Mouse (Mus musculus): ENCODE measurements at regions not wholly inside any gene's neighbourhood (a gene's known extent, or its start where the extent isn't known, plus 50 kb on each side); places are given as distances from the start of the nearest gene placed in this dataset.
A peak's percentile ranks its signal among the peaks of the same experiment; 100 is the strongest.

DNA sequence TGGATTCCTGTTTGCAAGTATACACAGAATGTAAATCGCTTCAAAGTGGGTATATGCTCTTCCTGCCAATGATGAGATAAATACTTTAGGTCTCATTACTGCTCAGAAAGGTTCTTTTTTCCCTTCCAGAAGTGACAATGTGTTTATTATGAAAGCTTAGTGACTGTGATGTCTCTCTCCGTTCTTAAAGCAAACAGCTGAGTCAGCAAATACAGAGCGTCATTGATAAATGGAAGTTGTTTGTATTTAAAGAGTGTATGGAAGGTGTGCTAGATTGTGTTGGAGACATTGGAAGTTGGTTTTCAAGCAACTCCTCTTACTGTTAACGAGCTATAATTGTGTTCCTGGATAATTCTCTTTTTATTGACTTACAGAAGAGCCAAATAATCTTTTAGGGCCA, 408.0 kb downstream of the Prr30 start:
- DNase-seq (ENCODE audit: low spot score in 2 of 2), result no peak

DNA sequence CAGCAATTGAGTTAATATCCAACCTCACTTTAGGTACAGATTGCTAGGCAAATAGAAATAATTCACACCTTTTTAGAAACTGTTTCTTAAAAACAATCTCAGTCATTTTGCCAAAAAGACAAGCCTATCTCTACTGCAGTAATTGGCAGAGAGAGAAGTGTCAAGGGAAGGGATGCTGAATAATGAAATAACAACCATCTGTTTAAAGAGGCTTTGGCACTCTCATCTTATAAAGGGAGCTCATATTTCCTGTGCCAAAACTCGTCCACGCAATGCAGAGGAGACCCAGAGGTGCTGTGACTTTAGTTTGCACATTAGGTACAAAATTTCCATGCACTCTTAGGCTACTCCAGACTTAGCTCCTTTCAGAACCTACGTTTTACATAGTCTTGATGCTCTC, 418.2 kb downstream of the Prr30 start:
- no peak for DNase-seq (ENCODE audit: low spot score in 2 of 2)

DNA sequence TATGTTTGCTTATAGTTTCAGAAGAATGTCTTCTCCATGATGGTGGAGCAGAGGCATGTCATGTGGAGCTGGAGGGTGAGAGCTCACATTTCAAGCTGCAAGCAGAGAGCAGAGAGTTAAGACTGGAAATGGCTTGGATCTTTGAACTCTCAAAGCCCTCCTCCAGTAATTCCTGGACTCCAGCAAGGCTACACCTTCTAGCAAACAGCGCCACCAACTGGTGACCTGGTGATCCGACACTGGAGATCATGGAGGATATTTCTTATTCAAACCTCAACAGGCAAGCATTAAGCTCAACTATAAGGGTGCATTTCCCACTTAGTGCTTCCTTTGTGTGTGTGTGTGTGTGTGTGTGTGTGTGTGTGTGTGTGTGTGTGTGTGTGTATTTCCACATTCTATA, 446.2 kb downstream of the Prr30 start:
- no peak for DNase-seq (ENCODE audit: low spot score in 2 of 2)

DNA sequence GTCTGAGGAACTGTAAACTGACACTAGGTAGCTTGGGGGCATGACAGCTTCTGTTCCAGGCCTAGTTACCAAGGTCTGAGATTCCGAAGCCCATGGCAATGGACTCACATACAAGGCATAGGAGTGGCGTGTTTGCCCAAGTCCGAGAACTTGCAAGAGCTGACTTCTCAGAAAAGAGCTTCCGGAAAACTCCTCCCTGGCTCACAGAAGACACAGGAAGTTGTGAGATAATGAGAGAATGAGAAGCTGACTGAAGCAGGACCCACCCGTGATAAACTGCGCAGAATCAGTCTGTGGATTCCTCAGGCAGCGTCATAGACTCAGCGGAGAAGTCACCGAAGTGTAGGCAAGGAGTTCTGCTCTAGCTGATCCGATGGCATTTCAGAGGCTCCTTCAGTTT, 447.4 kb downstream of the Prr30 start:
- DNase-seq (ENCODE audit: low spot score in 2 of 2), result no peak

DNA sequence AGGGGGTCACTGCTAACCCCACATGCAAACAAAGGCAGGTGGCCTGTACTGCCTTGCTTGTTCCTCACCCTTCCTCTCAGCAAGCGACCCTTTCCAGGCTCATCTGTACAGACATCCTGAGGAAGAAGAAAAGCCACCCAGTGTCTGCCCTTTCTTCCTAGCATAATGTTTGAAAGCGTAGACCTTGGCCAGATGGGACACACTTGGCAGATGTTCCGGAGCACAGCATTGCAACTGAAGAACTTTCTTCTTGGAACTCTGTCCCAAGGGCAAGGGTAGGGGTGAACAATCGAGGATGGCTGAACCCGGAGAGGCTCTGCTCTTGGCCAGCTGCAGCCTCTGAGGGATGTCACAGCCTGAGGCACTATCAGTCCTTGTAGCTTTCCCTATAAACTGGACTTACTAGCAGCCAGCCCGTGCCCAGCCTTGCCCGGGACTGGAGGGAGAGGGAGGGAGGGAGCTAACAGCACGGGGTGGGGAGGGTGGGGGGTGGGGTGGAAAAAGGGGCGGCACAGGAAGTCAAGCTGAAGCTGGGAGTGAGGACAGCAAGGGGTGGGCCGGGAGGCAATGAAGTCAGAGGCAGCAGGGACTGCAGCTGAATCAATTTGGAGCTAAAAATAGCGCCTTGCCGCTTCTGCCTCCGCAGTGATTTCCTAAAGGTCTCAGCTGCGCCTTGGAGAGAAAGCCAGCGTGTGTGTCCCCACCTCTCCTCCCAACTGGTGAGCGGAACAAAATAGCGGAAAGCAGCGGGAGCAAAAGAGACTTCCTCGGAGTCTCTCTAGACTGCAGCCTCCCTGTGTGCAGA, 450.2 kb downstream of the Prr30 start:
- DNase-seq (ENCODE audit: low spot score in 2 of 2), result peak; percentile 64 to 70

DNA sequence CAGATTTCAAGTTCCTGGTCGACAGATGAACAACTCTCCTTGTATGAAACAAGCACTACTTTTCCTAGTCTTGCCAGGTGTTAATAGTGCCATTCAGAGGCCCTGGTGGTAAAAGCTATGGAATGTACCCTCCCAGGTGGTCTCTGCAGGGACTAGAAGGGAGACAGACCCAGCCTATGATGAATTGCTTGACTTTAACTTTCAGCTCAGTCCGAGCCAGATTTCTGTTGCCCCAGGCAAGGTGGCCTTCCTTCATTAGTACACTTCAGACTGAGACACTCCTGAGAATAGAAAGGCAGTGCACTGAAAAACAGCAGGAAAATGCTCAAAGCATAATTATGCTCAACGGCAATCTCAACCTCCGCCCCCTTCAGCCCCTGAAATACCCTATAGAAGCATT, 450.8 kb upstream of the Klf12 start:
- DNase-seq (ENCODE audit: low spot score in 2 of 2), result no peak

DNA sequence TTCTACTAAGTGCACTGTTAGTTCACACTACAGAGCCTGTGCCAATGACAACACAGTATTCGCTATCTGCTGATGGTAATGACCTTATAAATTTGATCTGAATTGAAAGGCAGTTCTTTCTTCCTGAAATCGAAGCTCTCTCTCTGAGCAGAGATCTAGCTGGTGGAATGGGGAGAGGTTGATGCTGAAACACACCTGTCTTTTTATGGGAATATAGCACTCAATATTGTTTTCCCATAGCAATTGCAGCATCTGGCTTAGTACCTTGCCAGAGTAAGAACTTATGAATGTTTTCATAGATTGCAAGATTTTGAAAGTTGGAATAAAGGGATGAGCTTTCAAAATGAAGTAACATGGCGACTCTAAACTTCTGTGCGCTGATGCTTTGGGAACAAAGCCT, 444.0 kb upstream of the Klf12 start:
- DNase-seq (ENCODE audit: low spot score in 2 of 2), result no peak

DNA sequence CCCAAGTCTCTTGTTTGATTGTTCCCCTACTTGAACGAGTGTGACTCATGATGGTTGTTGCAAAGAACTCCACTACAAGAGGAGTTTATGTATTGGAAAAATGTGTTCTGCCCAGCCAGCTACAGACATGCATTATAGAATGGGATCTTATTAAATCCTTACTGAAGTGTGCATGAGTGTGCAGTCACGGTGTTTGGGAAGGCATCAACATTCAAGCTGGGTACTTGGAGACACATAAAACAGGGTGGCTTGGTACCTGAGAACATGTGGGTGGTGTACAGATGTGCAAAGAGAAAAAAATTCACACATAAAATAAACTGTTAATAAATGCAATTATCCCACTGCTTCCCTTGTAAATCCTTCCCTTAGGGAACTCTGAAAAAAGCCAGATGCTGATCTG, 443.2 kb upstream of the Klf12 start:
- no peak for DNase-seq (ENCODE audit: low spot score in 2 of 2)

DNA sequence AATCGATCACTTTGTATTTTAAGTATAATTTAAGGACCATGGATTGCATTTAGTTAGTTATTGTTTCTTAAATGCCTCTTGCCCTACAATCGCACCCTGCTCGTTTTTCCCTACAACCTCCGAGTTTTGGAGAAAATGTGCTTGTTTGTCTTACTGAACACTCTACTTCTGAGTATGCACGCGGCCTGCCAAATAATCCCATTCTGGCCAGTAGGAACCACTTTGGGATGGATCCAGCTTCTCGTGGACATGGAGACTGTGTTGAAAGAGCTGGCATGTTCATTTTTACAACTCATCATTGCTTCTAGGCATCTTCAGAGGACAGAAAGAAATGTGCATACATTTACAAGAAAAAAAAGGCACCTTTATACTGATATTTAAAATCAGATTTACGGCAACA, 440.5 kb upstream of the Klf12 start:
- DNase-seq (ENCODE audit: low spot score in 2 of 2), result no peak

DNA sequence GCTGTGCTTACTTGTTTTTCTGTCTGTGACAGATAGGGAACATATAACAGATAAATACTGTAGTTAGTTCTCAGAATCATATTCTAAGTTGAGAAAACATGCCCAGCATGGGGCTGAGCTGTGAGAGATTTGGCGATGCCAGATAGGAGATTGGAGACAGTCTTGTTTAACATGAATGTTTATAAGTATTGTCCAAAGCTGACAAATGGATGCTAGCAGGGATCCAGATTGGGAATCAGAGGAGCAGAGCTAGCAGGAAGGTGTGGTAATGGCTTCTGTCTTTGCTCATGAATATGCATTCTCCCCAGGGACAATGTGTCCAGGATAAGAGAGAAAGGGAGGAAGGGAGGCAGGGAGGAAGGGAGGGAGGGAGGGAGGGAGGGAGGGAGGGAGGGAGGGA, 436.2 kb upstream of the Klf12 start:
- DNase-seq (ENCODE audit: low spot score in 2 of 2), result no peak

DNA sequence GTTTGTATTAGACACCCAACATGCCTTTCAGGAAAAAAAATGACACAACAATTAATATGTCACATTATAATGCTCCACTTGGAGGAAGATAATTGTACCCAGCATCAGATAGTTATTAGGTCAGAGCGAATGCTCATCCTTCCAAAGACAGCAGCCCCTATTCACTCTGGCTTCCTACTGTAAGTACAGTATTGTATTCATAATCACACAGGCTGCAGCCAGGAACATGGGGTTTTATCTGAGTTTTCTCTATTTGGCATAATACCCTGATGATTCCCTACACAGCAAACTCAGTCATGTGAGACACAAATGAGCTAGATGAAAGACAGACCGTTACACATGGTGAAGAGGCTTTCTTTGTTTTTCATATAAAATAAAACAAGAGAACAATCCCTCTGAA, 430.5 kb upstream of the Klf12 start:
- DNase-seq (ENCODE audit: low spot score in 2 of 2), result no peak

DNA sequence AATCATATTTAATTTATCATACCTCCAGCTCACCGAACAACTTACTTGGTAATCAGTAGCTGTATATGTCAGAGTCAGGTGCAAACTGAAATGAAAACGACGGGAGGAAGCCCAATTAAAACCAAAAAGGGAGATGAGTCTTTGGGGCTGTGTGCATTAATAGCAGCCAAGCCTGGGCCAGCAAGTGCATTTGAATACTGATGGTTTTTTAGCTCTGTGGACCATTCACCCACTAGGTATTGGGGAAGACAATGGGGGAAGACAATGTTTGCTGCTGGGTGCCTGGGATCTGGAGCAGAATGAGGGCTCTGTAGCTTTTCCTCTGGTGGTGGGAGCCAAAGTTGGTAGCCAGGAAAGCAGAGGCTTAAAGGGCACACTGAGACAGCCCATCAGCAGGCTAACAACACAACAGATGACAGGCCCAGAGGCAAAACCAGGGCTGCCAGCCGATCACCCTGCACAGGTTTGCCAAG, 429.6 kb upstream of the Klf12 start:
- DNase-seq (ENCODE audit: low spot score in 2 of 2), result no peak

DNA sequence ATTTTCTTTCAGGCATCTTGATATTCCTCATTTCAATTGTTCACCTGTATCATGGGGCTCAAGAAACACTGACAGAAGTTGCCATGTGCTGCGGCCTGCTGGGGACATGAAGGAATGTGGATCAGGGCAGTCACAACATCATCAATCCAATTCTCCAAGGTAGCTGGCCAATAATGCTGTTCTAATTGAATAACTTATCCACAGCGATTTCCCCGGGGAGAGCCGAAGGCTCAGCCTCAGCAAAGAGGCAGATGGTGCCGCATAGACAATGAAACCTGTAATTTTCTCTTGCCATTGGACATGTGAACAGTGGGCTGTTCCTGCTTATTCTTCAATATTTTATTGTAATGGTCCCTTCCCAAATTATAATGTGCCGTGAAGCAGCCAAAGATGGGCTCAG, 429.1 kb upstream of the Klf12 start:
- DNase-seq (ENCODE audit: low spot score in 2 of 2), result no peak

DNA sequence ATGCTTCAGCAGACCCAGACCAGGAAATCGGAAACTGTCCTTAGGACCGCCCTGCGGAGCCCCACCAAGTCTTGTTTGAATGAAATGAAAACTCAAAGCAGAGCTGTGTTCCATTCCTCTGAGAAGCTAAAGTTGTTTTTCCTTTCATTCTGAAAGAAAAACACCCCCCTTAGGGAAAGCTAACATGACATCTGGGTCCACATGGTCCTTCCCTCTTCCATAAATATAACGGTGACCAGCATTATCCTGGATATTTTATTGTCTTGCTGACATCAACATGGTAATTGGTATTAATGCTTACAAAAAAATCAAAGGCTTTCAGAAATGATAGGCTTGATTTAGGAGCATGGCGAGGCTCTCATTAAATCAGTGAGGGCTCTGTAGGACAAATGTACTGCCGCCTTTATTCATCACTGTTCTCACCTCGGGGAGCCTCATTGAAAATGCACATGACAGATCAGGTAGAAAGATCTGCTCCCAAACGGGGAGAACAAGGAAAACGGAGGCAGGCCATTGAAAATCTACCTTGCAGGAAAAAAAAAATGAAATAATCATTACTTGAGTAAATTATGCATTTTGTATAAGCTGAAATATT, 381.0 kb upstream of the Klf12 start:
- no peak for DNase-seq (ENCODE audit: low spot score in 2 of 2)

DNA sequence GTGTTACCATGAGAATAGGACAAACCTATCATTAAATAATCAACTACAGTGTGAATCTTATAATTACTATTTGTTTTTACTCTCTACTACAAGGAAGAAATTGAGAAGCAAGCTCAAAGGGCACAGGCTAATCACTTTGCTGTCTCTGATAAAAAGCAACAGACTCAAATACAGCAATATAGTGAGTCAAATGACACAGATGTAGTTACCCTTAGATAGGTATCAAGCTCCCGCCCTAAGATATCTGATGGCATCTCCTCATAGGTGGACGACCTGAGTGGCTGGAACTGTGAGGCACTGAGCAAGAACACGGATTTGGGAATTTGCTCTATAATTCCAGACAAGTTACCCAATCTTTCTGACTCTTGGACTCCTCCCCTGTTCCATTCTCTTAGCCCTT, 379.7 kb upstream of the Klf12 start:
- DNase-seq (ENCODE audit: low spot score in 2 of 2), result no peak

DNA sequence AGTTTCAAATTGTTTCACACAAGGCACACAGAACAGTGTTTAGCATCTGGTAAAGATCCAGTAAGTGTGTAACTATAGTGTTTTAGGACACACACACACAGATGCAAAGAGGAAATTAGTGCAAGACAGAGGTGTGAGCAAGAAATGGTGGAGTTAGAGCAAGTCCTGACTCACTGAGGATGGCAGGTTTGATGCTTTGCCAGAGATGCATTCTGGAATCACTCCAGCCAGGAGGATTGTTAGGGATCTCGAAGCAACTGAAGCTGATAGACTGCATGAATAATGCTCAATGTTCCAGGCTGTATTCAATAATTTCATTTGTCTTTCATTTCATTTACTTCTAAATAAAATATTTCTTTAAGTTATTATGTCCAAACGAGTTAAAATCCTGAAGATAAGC, 357.6 kb upstream of the Klf12 start:
- no peak for DNase-seq (ENCODE audit: low spot score in 2 of 2)

DNA sequence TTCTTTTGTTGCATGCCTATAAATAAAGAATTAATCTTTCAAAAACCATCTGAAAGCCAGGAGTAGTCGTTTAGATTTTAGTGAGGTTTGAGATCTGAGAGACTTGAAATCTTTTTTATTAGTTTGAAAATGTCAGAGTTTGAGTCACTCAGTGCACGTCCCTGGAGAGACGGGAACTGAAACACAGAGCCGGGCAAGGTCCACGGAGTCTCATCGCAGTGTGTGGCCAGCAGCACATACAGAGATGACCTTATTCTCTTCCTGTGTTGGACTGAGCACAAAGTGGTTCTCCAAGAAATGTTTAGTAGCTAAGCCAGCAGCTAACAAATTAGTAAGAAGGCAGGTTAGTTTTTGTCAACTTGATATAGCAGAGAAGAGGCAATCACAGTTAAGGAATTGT, 350.0 kb upstream of the Klf12 start:
- no peak for DNase-seq (ENCODE audit: low spot score in 2 of 2)

DNA sequence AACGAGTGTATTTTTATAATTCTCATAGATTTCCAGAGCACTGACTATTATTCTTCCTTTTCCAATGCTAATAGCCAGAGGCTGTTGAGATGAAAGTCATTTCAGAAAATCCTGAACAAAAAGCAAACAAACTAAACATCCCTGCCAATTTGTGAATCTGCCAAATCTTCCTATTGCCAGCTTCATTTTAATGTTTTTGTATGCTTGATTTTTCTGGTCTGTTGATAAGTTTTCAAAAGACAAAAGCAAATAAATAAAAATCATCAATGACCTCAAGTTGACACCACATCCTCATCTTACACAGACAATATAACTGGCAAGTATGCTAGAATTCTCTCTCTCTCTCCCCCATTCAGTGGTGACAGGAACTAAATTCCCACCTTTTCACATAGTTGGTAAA, 347.2 kb upstream of the Klf12 start:
- no peak for DNase-seq (ENCODE audit: low spot score in 2 of 2)

DNA sequence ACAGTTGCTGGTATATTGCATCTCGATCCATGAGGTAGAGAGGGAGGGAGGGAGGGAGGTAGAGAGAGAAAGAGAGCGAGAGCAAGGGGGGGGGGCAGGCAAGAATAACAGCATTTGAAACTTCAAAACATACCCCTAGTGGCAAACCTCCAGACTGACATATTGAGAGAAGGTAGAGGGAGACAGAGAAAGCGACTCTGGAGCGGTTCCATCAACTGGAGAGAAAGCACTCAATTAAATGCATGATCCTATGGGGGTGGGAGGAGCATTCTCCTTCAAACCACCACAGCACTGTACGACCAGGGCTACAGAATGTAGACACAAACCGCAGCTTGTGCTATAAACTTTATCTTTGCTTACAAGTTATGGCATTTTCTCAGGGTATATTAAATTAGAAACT, 345.7 kb upstream of the Klf12 start:
- DNase-seq (ENCODE audit: low spot score in 2 of 2), result no peak

DNA sequence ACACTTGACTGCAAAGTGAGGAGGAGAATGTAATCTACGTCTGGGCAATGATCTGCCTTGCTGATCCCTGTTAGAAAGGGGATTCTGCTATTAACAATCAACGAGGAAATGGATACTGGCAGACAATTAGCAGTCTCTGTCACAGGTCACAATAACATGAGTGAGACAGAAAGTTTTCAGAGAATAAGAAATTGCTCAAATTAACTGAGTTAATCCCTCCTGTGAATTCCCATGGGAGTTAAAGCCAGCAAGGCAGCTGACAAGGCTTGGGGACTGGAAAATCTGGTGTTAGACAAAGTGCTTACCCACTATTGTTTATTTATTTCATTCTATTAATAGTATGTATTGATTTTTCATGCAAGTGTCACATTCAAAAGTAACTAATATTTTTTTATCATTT, 343.0 kb upstream of the Klf12 start:
- DNase-seq (ENCODE audit: low spot score in 2 of 2), result no peak

DNA sequence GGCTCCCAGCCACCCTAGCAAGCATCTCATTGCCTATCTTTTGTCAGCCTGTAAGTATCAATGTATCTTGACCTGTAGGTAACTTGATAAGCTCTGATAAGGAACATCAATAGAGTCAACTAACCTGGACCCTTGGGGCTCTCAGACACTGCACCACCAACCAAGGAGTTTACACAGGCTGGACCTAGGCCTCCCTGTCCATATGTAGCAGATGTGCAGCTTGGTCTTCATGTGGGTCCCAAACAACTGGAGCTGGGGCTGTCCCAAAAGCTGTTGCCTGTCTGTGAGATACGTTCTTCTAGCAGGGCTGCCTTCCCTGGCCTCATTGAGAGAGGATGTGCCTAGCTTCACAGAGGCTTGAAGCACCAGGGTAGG, 335.2 kb upstream of the Klf12 start:
- no peak for DNase-seq (ENCODE audit: low spot score in 2 of 2)

DNA sequence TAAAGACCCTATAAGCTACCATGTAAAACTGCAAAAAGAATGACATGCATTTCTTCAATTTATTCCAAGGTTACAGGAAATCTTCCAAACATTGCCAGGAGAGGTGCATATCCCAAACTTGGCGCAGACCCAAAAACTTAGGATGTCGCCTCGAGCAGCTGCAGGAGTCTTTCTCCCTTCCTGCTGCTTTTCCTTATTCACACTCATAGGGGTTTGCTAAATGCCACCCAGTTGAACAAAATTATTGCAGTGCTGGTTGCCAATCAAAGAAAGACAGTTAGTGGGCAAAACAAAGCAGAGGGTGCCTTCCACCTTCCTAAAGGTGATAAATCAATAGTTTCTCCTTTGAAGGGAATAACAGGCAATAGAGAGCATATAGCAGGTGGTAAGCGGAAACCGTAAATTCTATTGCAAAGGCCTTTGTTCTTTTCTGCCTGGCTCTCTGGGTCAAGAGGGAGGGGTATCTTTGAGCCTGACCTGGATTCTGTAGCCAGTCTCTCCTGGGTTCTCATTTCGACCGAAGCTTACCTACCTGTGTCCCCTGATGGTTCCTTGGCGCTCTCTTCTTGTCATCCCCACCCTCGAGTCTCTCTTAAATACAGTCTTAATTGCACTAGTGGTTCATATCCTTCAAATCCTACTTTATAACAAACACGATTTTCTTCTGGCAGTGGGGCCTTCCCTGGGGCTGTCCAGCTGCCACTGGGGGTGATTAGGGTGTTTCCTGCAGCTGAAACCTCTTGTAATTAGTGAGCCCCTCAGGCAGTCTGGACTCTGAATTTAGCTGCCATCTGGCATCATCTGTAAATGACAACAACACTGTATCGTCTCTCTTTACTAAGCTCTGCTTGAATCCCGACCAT, 334.5 kb upstream of the Klf12 start:
- no peak for DNase-seq (ENCODE audit: low spot score in 2 of 2)

Data from frontal cortex, postnatal 36 days (tissue).